8 mouse cellular contexts compared by ENCODE assay signal in genomic region chr6:66896119-66896920, GRCm38 (mm10). TPM values are rescaled to one million over a fixed set of nuclear protein-coding genes. Genes with fewer than 3 reads are reported as not detected.
DNase-seq lines count a peak whose midpoint lies in the region; ATAC-seq and TF ChIP-seq lines count a peak whose summit lies in the region.

Gene Gng12, plus strand, starts transcription at chr6:66896397.

- H3K9me3 ChIP-seq in heart, embryonic 12.5 days (replicated peaks) = no peaks in the 10 kb centered on the region
- no peaks in the 10 kb centered on the region for H3K9me3 ChIP-seq in kidney, postnatal 0 days (replicated peaks; ENCODE audit: low read length)
- no peaks in the 10 kb centered on the region for H3K9me3 ChIP-seq in liver, embryonic 11.5 days (ENCODE audit: control insufficient read depth, low read length)

- peaks cover 11% of the 10 kb centered on the region for H3K79me2 ChIP-seq in myocyte (ENCODE audit: control insufficient read depth, insufficient read depth)

- peak within 1 kb of the TSS; percentile 96 for H3K4me3 ChIP-seq in brown adipose tissue, adult 24 weeks (ENCODE audit: insufficient read depth, low read depth, low read length)
- peak within 1 kb of the TSS; percentile 87 for H3K4me3 ChIP-seq in heart, embryonic 12.5 days
- peak within 1 kb of the TSS; percentile 93 for H3K4me3 ChIP-seq in kidney, postnatal 0 days (replicated peaks; ENCODE audit: low read depth, low read length)
- H3K4me3 ChIP-seq in liver, embryonic 11.5 days (ENCODE audit: low read depth, low read length) = peak within 1 kb of the TSS; percentile 86
- peak within 1 kb of the TSS; percentile 32 for H3K4me3 ChIP-seq in myocyte

- TF ChIP-seq CTCF in kidney, postnatal 0 days (IDR thresholded peaks at IDR 0.05; ENCODE audit: low read depth) = no peak

- H3K9ac ChIP-seq in heart, embryonic 12.5 days = peak within 1 kb of the TSS; percentile 91
- peak within 1 kb of the TSS; percentile 92 for H3K9ac ChIP-seq in kidney, postnatal 0 days (ENCODE audit: low read depth, low read length)
- peak within 1 kb of the TSS; percentile 87 for H3K9ac ChIP-seq in liver, embryonic 11.5 days (ENCODE audit: low read depth, low read length)

- peak within 1 kb of the TSS; percentile 87 for H3K4me2 ChIP-seq in heart, embryonic 12.5 days
- H3K4me2 ChIP-seq in kidney, postnatal 0 days (ENCODE audit: low read length) = peak within 1 kb of the TSS; percentile 69
- H3K4me2 ChIP-seq in liver, embryonic 11.5 days = peak within 1 kb of the TSS; percentile 97
- peak within 1 kb of the TSS; percentile 77 for H3K4me2 ChIP-seq in myocyte (ENCODE audit: low read depth)

- peak; percentile 93 for ATAC-seq in erythroid progenitor cell, adult 5-6 weeks (replicated peaks; ENCODE audit: low FRiP score, poor library complexity, severe bottlenecking)
- ATAC-seq in heart, embryonic 12.5 days (ENCODE audit: insufficient number of reproducible peaks, low FRiP score) = peak; percentile 95
- ATAC-seq in kidney, postnatal 0 days (replicated peaks; ENCODE audit: low FRiP score, low read depth) = peak; percentile 93
- ATAC-seq in liver, embryonic 11.5 days (replicated peaks; ENCODE audit: low FRiP score) = peak; percentile 91

- H3K27ac ChIP-seq in brown adipose tissue, adult 24 weeks (replicated peaks; ENCODE audit: low read depth, low read length) = peak within 1 kb of the TSS; percentile 61
- H3K27ac ChIP-seq in heart, embryonic 12.5 days (ENCODE audit: poor library complexity, severe bottlenecking) = peak within 1 kb of the TSS; percentile 49
- H3K27ac ChIP-seq in kidney, postnatal 0 days = peak within 1 kb of the TSS; percentile 90
- H3K27ac ChIP-seq in liver, embryonic 11.5 days (ENCODE audit: low read depth, low read length) = peak within 1 kb of the TSS; percentile 30; the same call in 1 of the 2 replicates

- 1% methylated on average over 97 of the region's 98 CpGs for WGBS in heart, embryonic 12.5 days
- whole genome bisulfite sequencing in kidney, postnatal 0 days = under 1% methylated on average over 72 of the region's 98 CpGs
- under 1% methylated on average over 85 of the region's 98 CpGs for WGBS in liver, embryonic 11.5 days

- H3K4me1 ChIP-seq in brown adipose tissue, adult 24 weeks (ENCODE audit: control insufficient read depth, insufficient read depth, insufficient read length, low read length) = peaks cover 4% of the 10 kb centered on the region; the same call in 1 of the 2 replicates
- peaks cover 9% of the 10 kb centered on the region; the same call in 1 of the 2 replicates for H3K4me1 ChIP-seq in heart, embryonic 12.5 days (replicated peaks)
- peaks cover 9% of the 10 kb centered on the region for H3K4me1 ChIP-seq in kidney, postnatal 0 days (replicated peaks; ENCODE audit: insufficient read depth, low read length)
- no peaks in the 10 kb centered on the region for H3K4me1 ChIP-seq in liver, embryonic 11.5 days (replicated peaks; ENCODE audit: control insufficient read depth, insufficient read depth, low read length)

- no peaks in the 10 kb centered on the region for H3K36me3 ChIP-seq in heart, embryonic 12.5 days
- no peaks in the 10 kb centered on the region for H3K36me3 ChIP-seq in kidney, postnatal 0 days (ENCODE audit: insufficient read depth, low read length)
- no peaks in the 10 kb centered on the region for H3K36me3 ChIP-seq in liver, embryonic 11.5 days (ENCODE audit: control insufficient read depth, insufficient read depth, low read length)
- H3K36me3 ChIP-seq in myocyte (ENCODE audit: control insufficient read depth, insufficient read depth) = no peaks in the 10 kb centered on the region
- H3K36me3 ChIP-seq in splenic B cell, adult 2 months (ENCODE audit: control insufficient read depth, insufficient read depth, low read length, poor library complexity, severe bottlenecking) = no peaks in the 10 kb centered on the region

- DNase-seq in B cell, adult 2 months = peak; percentile 83 to 86
- DNase-seq in kidney, postnatal 0 days (ENCODE audit: low spot score) = peak; percentile 83
- peak; percentile 88 for DNase-seq in liver, embryonic 11.5 days (ENCODE audit: low spot score)
- peak; percentile 78 for DNase-seq in splenic B cell, adult 2 months (ENCODE audit: low read depth, low spot score)

- H3ac ChIP-seq in myocyte (ENCODE audit: control insufficient read depth, insufficient read length) = peak within 1 kb of the TSS; percentile 68

- TF ChIP-seq POLR2A in myocyte (IDR thresholded peaks at IDR 0.05; ENCODE audit: insufficient read length, low read depth) = peak; percentile 75

- H3K27me3 ChIP-seq in heart, embryonic 12.5 days (replicated peaks) = no peaks in the 10 kb centered on the region
- no peaks in the 10 kb centered on the region for H3K27me3 ChIP-seq in kidney, postnatal 0 days (ENCODE audit: insufficient read depth, low read length)
- H3K27me3 ChIP-seq in liver, embryonic 11.5 days (replicated peaks; ENCODE audit: control insufficient read depth, insufficient read depth, low read length) = no peaks in the 10 kb centered on the region
- H3K27me3 ChIP-seq in myocyte (ENCODE audit: control insufficient read depth, insufficient read depth, insufficient read length) = no peaks in the 10 kb centered on the region
- no peaks in the 10 kb centered on the region for H3K27me3 ChIP-seq in splenic B cell, adult 2 months (ENCODE audit: control insufficient read depth, insufficient read depth, low read length, poor library complexity, severe bottlenecking)

TF ChIP-seq in myocyte, 11 proteins besides CTCF, POLR2A, EP300 and RAD21:
- TF ChIP-seq MYOG (IDR thresholded peaks at IDR 0.05; ENCODE audit: control insufficient read depth in 1 of 3, insufficient read depth in 1 of 3, insufficient read length in 2 of 3, low read depth in 2 of 3) (peak in 2 of 3 experiments; percentile 15 to 21), REST (IDR thresholded peaks at IDR 0.05; ENCODE audit: insufficient read depth, insufficient read length) (no peak), POLR2AphosphoS2 (IDR thresholded peaks at IDR 0.05; ENCODE audit: insufficient read length, low read depth) (peak; percentile 17), USF1 (IDR thresholded peaks at IDR 0.05; ENCODE audit: low read depth) (no peak), TCF3 (IDR thresholded peaks at IDR 0.05; ENCODE audit: insufficient read length, low read depth) (no peak), MAX (IDR thresholded peaks at IDR 0.05; ENCODE audit: low read depth) (no peak), TCF12 (IDR thresholded peaks at IDR 0.05; ENCODE audit: insufficient read depth, poor library complexity, severe bottlenecking) (no peak), E2F4 (IDR thresholded peaks at IDR 0.05; ENCODE audit: insufficient read depth) (no peak), CEBPB (IDR thresholded peaks at IDR 0.05; ENCODE audit: insufficient read depth, poor library complexity, severe bottlenecking) (no peak), MYOD1 (IDR thresholded peaks at IDR 0.05; ENCODE audit: control insufficient read depth in 1 of 3, insufficient read length in 2 of 3, low read depth in 2 of 3) (peak in 1 of 3 experiments; percentile 28), SRF (IDR thresholded peaks at IDR 0.05; ENCODE audit: control insufficient read depth, insufficient read length, low read depth) (peak; percentile 19)

RNA-seq across cellular contexts. Expression of gene Gng12, which starts in this region (rescaled TPM):
- polyA plus RNA-seq in brown adipose tissue, adult 24 weeks (2012; ENCODE audit: insufficient read depth, insufficient read length, missing spikeins) = 83.3 and 91.9 TPM in 2 replicates
- total RNA-seq in erythroid progenitor cell, adult 5-6 weeks (2015; ENCODE audit: low replicate concordance) = 12.3 and 30.2 TPM in 2 replicates
- 4.9 and 8.2 TPM in 2 replicates for total RNA-seq in erythroid progenitor cell, adult 5-6 weeks (2017; ENCODE audit: low replicate concordance)
- 72.0 and 73.7 TPM in 2 replicates for polyA plus RNA-seq in heart, embryonic 12.5 days (2016; fragmentation: Nextera tagmentation; extraction: Ambion mirVana)
- 144 and 152 TPM in 2 replicates for polyA plus RNA-seq in kidney, postnatal 0 days (2015; fragmentation: Nextera tagmentation; extraction: Ambion mirVana)
- 51.5 and 59.6 TPM in 2 replicates for polyA plus RNA-seq in liver, embryonic 11.5 days (2014; fragmentation: Nextera tagmentation; extraction: Ambion mirVana)
- polyA plus RNA-seq in myocyte (2012; fragmentation: generic; extraction: Trizol) = 37.8 TPM

Comparison
In these comparisons a context has a peak if more than half of its experiments do, and no peak if none do; other contexts are left out.
1. Peak in every context shown above with its lines: DNase-seq, ATAC-seq, H3K4me3 ChIP-seq and H3K27ac ChIP-seq.
2. H3K27ac ChIP-seq: peak in every context shown above with its lines; median percentile 90 in kidney, postnatal 0 days; 61 in brown adipose tissue, adult 24 weeks; 49 in heart, embryonic 12.5 days; 30 in liver, embryonic 11.5 days.
3. H3K4me3 ChIP-seq: peak in every context shown above with its lines; median percentile 96 in brown adipose tissue, adult 24 weeks; 93 in kidney, postnatal 0 days; 87 in heart, embryonic 12.5 days; 86 in liver, embryonic 11.5 days; 32 in myocyte.